ENCODE assay signal across 9 mouse cellular contexts in the genomic region with DNA sequence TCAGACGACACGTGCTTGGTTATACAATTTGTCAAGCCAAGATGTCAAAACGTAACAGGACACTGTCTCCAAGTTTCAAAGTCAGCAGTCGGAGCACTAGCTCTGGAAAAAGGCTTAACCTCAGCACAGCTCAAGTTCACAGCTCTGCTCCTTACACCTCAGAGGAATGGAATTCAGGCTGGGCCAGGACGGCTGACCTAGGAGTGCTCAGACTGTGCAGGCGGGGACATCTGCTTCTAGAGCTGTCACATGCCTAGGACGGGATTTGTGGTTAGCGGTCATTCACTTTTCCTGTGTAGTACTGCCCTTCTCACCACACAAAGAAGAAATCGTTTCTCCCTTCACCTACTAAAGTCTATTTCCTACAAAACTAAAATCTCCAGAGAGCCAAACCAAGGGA. TPM values are rescaled to one million over a fixed set of nuclear protein-coding genes. Genes with fewer than 3 reads are reported as not detected.
DNase-seq lines count a peak whose midpoint lies in the region; ATAC-seq lines count a peak whose summit lies in the region.
"Had no signal": no experiment of that assay in that cellular context is flagged by ENCODE, and none has a peak within 500 bp of the region (broad histone marks: within the 10 kb centered on the region; RNA-seq: fewer than 3 reads in every experiment).

No protein-coding gene starts in this region.

- H3K9ac ChIP-seq in forebrain, embryonic 11.5 days (ENCODE audit: low read length) = no peak overlapping the region
- no peak overlapping the region for H3K9ac ChIP-seq in forebrain, embryonic 14.5 days (ENCODE audit: low read length)
- H3K9ac ChIP-seq in intestine, embryonic 16.5 days (ENCODE audit: low read depth, low read length) = no peak overlapping the region
- no peak overlapping the region for H3K9ac ChIP-seq in liver, embryonic 12.5 days

- 48% methylated on average over 9 of the region's 9 CpGs for WGBS in forebrain, embryonic 11.5 days
- WGBS in forebrain, embryonic 14.5 days = 47% methylated on average over 9 of the region's 9 CpGs
- WGBS in intestine, embryonic 16.5 days = 19% methylated on average over 9 of the region's 9 CpGs
- WGBS in liver, embryonic 12.5 days (ENCODE audit: insufficient replicate concordance) = 18% methylated on average over 9 of the region's 9 CpGs

- peaks cover 4% of the 10 kb centered on the region; the same call in 1 of the 2 replicates for H3K4me1 ChIP-seq in forebrain, embryonic 11.5 days (replicated peaks; ENCODE audit: control insufficient read depth, insufficient read depth, low read length)
- H3K4me1 ChIP-seq in forebrain, embryonic 14.5 days (ENCODE audit: control insufficient read depth, insufficient read depth, low read length) = peaks cover 5% of the 10 kb centered on the region
- 0 out of 2 replicates have a peak, but pooled peaks cover 9% of the 10 kb centered on the region for H3K4me1 ChIP-seq in intestine, embryonic 16.5 days (ENCODE audit: control insufficient read depth, insufficient read depth, low read length)
- H3K4me1 ChIP-seq in liver, embryonic 12.5 days = peaks cover 8% of the 10 kb centered on the region; the same call in 1 of the 2 replicates

- no peaks in the 10 kb centered on the region for H3K36me3 ChIP-seq in forebrain, embryonic 11.5 days (ENCODE audit: control insufficient read depth, insufficient read depth, low read length)
- H3K36me3 ChIP-seq in forebrain, embryonic 14.5 days (ENCODE audit: control insufficient read depth, insufficient read depth, low read length) = no peaks in the 10 kb centered on the region
- H3K36me3 ChIP-seq in intestine, embryonic 16.5 days (ENCODE audit: control insufficient read depth, insufficient read depth, low read length) = no peaks in the 10 kb centered on the region
- no peaks in the 10 kb centered on the region for H3K36me3 ChIP-seq in liver, embryonic 12.5 days

- no peak for ATAC-seq in forebrain, embryonic 11.5 days (replicated peaks; ENCODE audit: low FRiP score)
- ATAC-seq in forebrain, embryonic 14.5 days = no peak
- ATAC-seq in intestine, embryonic 16.5 days = peak; percentile 68
- ATAC-seq in liver, embryonic 12.5 days = no peak

- DNase-seq in forebrain, embryonic 11.5 days (ENCODE audit: low spot score) = peak; percentile 57
- no peak for DNase-seq in forebrain, embryonic 14.5 days (ENCODE audit: low spot score)
- DNase-seq in gastrocnemius, adult 8-10 months (ENCODE audit: low spot score in 2 of 2) = peak; percentile 73 to 82
- peak; percentile 47 for DNase-seq in lung, postnatal 14 days
- no peak for DNase-seq in ovary, postnatal 14 days (ENCODE audit: low spot score)
- no peak for DNase-seq in right cerebral cortex, postnatal 25 days

- no peak overlapping the region for H3K4me2 ChIP-seq in forebrain, embryonic 11.5 days (ENCODE audit: low read depth, low read length, severe bottlenecking)
- H3K4me2 ChIP-seq in forebrain, embryonic 14.5 days (ENCODE audit: low read length) = no peak overlapping the region
- H3K4me2 ChIP-seq in intestine, embryonic 16.5 days (ENCODE audit: low read depth, low read length) = no peak overlapping the region
- H3K4me2 ChIP-seq in liver, embryonic 12.5 days = no peak overlapping the region

- no peak overlapping the region for H3K27ac ChIP-seq in forebrain, embryonic 11.5 days (ENCODE audit: low read depth, low read length)
- no peak overlapping the region for H3K27ac ChIP-seq in forebrain, embryonic 14.5 days (ENCODE audit: low read depth, low read length)
- H3K27ac ChIP-seq in intestine, embryonic 16.5 days (ENCODE audit: low read length) = no peak overlapping the region
- H3K27ac ChIP-seq in liver, embryonic 12.5 days = no peak overlapping the region

- H3K27me3 ChIP-seq in forebrain, embryonic 11.5 days (ENCODE audit: control insufficient read depth, insufficient read depth, low read length) = no peaks in the 10 kb centered on the region; the same call in 1 of the 2 replicates
- no peaks in the 10 kb centered on the region for H3K27me3 ChIP-seq in forebrain, embryonic 14.5 days (replicated peaks; ENCODE audit: control insufficient read depth, insufficient read depth, low read length)
- H3K27me3 ChIP-seq in intestine, embryonic 16.5 days (replicated peaks; ENCODE audit: control insufficient read depth, insufficient read depth, low read length) = no peaks in the 10 kb centered on the region
- peaks cover 28% of the 10 kb centered on the region for H3K27me3 ChIP-seq in liver, embryonic 12.5 days (replicated peaks)
- H3K27me3 ChIP-seq: CH12.LX had no signal

- H3K4me3 ChIP-seq in forebrain, embryonic 11.5 days (ENCODE audit: low read depth, low read length) = no peak overlapping the region
- H3K4me3 ChIP-seq in forebrain, embryonic 14.5 days (ENCODE audit: low read depth, low read length) = no peak overlapping the region
- no peak overlapping the region for H3K4me3 ChIP-seq in intestine, embryonic 16.5 days (ENCODE audit: low read length)
- H3K4me3 ChIP-seq in liver, embryonic 12.5 days = no peak overlapping the region

- H3K9me3 ChIP-seq in forebrain, embryonic 11.5 days (ENCODE audit: control insufficient read depth, low read length) = no peaks in the 10 kb centered on the region
- H3K9me3 ChIP-seq in forebrain, embryonic 14.5 days (replicated peaks; ENCODE audit: control insufficient read depth, low read length) = no peaks in the 10 kb centered on the region
- no peaks in the 10 kb centered on the region for H3K9me3 ChIP-seq in intestine, embryonic 16.5 days (ENCODE audit: control insufficient read depth, low read length)
- no peaks in the 10 kb centered on the region for H3K9me3 ChIP-seq in liver, embryonic 12.5 days (replicated peaks)

RNA-seq across cellular contexts. Expression of a gene that starts 3.9 kb away (rescaled TPM):
- polyA plus RNA-seq in forebrain, embryonic 11.5 days (2014; fragmentation: Nextera tagmentation; extraction: Ambion mirVana) = 26.3 and 28.0 TPM in 2 replicates
- 21.6 and 24.8 TPM in 2 replicates for polyA plus RNA-seq in forebrain, embryonic 14.5 days (2014; fragmentation: Nextera tagmentation; extraction: Ambion mirVana)
- 10 to 100 TPM in 2 of 4 experiments, 1 to 10 TPM in 2; 8.4 to 10.7 (median 9.5) TPM for total RNA-seq in gastrocnemius, adult 8-10 months (2022)
- polyA plus RNA-seq in intestine, embryonic 16.5 days (2015; fragmentation: Nextera tagmentation; extraction: Ambion mirVana) = 7.8 and 8.2 TPM in 2 replicates
- polyA plus RNA-seq in liver, embryonic 12.5 days (2016; fragmentation: Nextera tagmentation; extraction: Ambion mirVana) = 2.4 and 2.5 TPM in 2 replicates

RNA-seq across cellular contexts. Expression of a gene that starts 22.1 kb away (rescaled TPM):
- polyA plus RNA-seq in forebrain, embryonic 11.5 days (2014; fragmentation: Nextera tagmentation; extraction: Ambion mirVana) = 1.8 and 2.0 TPM in 2 replicates
- 0.18 TPM in 1 of 2 replicates, not detected in the other for polyA plus RNA-seq in forebrain, embryonic 14.5 days (2014; fragmentation: Nextera tagmentation; extraction: Ambion mirVana)
- total RNA-seq in gastrocnemius, adult 8-10 months (2022) = under 1 TPM in 1 of 4 experiments, not detected in 3; 0.12 TPM
- 0.04 and 0.07 TPM in 2 replicates for polyA plus RNA-seq in intestine, embryonic 16.5 days (2015; fragmentation: Nextera tagmentation; extraction: Ambion mirVana)
- polyA plus RNA-seq in liver, embryonic 12.5 days (2016; fragmentation: Nextera tagmentation; extraction: Ambion mirVana) = 0.11 and 0.26 TPM in 2 replicates
- total RNA-seq: CH12.LX had no signal

RNA-seq across cellular contexts. Expression of a gene that starts 48.4 kb away (rescaled TPM):
- polyA plus RNA-seq in forebrain, embryonic 11.5 days (2014; fragmentation: Nextera tagmentation; extraction: Ambion mirVana) = 196 and 197 TPM in 2 replicates
- polyA plus RNA-seq in forebrain, embryonic 14.5 days (2014; fragmentation: Nextera tagmentation; extraction: Ambion mirVana) = 192 and 199 TPM in 2 replicates
- total RNA-seq in gastrocnemius, adult 8-10 months (2022) = 100 to 1,000 TPM; 221 to 236 (median 226) TPM
- polyA plus RNA-seq in intestine, embryonic 16.5 days (2015; fragmentation: Nextera tagmentation; extraction: Ambion mirVana) = 244 and 257 TPM in 2 replicates
- polyA plus RNA-seq in liver, embryonic 12.5 days (2016; fragmentation: Nextera tagmentation; extraction: Ambion mirVana) = 71.0 and 77.9 TPM in 2 replicates

RNA-seq across cellular contexts. Expression of a gene that starts 60.0 kb away (rescaled TPM):
- polyA plus RNA-seq in forebrain, embryonic 11.5 days (2014; fragmentation: Nextera tagmentation; extraction: Ambion mirVana) = 20.5 and 21.1 TPM in 2 replicates
- 15.5 and 15.6 TPM in 2 replicates for polyA plus RNA-seq in forebrain, embryonic 14.5 days (2014; fragmentation: Nextera tagmentation; extraction: Ambion mirVana)
- 10 to 100 TPM; 24.7 to 26.7 (median 25.9) TPM for total RNA-seq in gastrocnemius, adult 8-10 months (2022)
- polyA plus RNA-seq in intestine, embryonic 16.5 days (2015; fragmentation: Nextera tagmentation; extraction: Ambion mirVana) = 33.9 and 35.8 TPM in 2 replicates
- 17.7 and 18.3 TPM in 2 replicates for polyA plus RNA-seq in liver, embryonic 12.5 days (2016; fragmentation: Nextera tagmentation; extraction: Ambion mirVana)

Comparison
In these comparisons a context has a peak if more than half of its experiments do, and no peak if none do; other contexts are left out.
1. DNase-seq: peak in forebrain, embryonic 11.5 days (single experiment), gastrocnemius, adult 8-10 months (2 of 2) and lung, postnatal 14 days (single experiment); none in forebrain, embryonic 14.5 days (single experiment), ovary, postnatal 14 days (single experiment) and right cerebral cortex, postnatal 25 days (single experiment).